Comparison of ENCODE assay signal across 35 mouse cellular contexts in genomic region chr10:118603857-118604414, GRCm38 (mm10).
DNase-seq lines count a peak whose midpoint lies in the region; ATAC-seq and TF ChIP-seq lines count a peak whose summit lies in the region.
"Had no signal": no experiment of that assay in that cellular context is flagged by ENCODE, and none has a peak within 500 bp of the region (broad histone marks: within the 10 kb centered on the region; RNA-seq: fewer than 3 reads in every experiment).

No protein-coding gene starts in this region.

- H3K9ac ChIP-seq in midbrain, embryonic 11.5 days (ENCODE audit: low read length), result no peak overlapping the region
- no peak overlapping the region for H3K9ac ChIP-seq in midbrain, embryonic 14.5 days (replicated peaks; ENCODE audit: low read length)
- no peak overlapping the region for H3K9ac ChIP-seq in liver, embryonic 11.5 days (ENCODE audit: low read depth, low read length)
- no peak overlapping the region for H3K9ac ChIP-seq in liver, embryonic 16.5 days (ENCODE audit: low read depth, low read length)
- H3K9ac ChIP-seq in lung, postnatal 0 days (replicated peaks; ENCODE audit: low read depth), result no peak overlapping the region
- no peak overlapping the region for H3K9ac ChIP-seq in kidney, embryonic 14.5 days (ENCODE audit: low read depth, low read length)
- H3K9ac ChIP-seq: embryonic facial prominence, embryonic 12.5 days; forebrain, embryonic 15.5 days; heart, embryonic 13.5 days; limb, embryonic 13.5 days; midbrain, embryonic 15.5 days; neural tube, embryonic 15.5 days; stomach, embryonic 15.5 days had no signal

- WGBS in midbrain, embryonic 11.5 days, result 86% methylated on average over 13 of the region's 13 CpGs
- WGBS in midbrain, embryonic 14.5 days, result 90% methylated on average over 13 of the region's 13 CpGs
- WGBS in liver, embryonic 11.5 days, result 61% methylated on average over 13 of the region's 13 CpGs
- 34% methylated on average over 13 of the region's 13 CpGs for WGBS in liver, embryonic 16.5 days (ENCODE audit: insufficient replicate concordance)
- 79% methylated on average over 13 of the region's 13 CpGs for WGBS in lung, postnatal 0 days
- 82% methylated on average over 13 of the region's 13 CpGs for WGBS in kidney, embryonic 14.5 days

- no peaks in the 10 kb centered on the region for H3K9me3 ChIP-seq in midbrain, embryonic 11.5 days (ENCODE audit: control insufficient read depth, low read length)
- no peaks in the 10 kb centered on the region for H3K9me3 ChIP-seq in midbrain, embryonic 14.5 days (ENCODE audit: control insufficient read depth, low read length)
- H3K9me3 ChIP-seq in liver, embryonic 11.5 days (ENCODE audit: control insufficient read depth, low read length), result no peaks in the 10 kb centered on the region
- H3K9me3 ChIP-seq in liver, embryonic 16.5 days (replicated peaks; ENCODE audit: control insufficient read depth, low read length), result peaks cover 3% of the 10 kb centered on the region; the same call in 1 of the 2 replicates
- no peaks in the 10 kb centered on the region for H3K9me3 ChIP-seq in lung, postnatal 0 days (ENCODE audit: low read length)
- no peaks in the 10 kb centered on the region for H3K9me3 ChIP-seq in kidney, embryonic 14.5 days (ENCODE audit: control insufficient read depth, low read length)
- H3K9me3 ChIP-seq: embryonic facial prominence, embryonic 12.5 days; forebrain, embryonic 10.5 days; forebrain, embryonic 15.5 days; heart, embryonic 13.5 days; hindbrain, embryonic 10.5 days; limb, embryonic 13.5 days; midbrain, embryonic 15.5 days; neural tube, embryonic 15.5 days; stomach, embryonic 15.5 days had no signal

- no peaks in the 10 kb centered on the region for H3K27me3 ChIP-seq in midbrain, embryonic 11.5 days (ENCODE audit: control insufficient read depth, insufficient read depth, low read length)
- H3K27me3 ChIP-seq in midbrain, embryonic 14.5 days (ENCODE audit: control insufficient read depth, insufficient read depth, low read length), result no peaks in the 10 kb centered on the region
- no peaks in the 10 kb centered on the region for H3K27me3 ChIP-seq in liver, embryonic 11.5 days (replicated peaks; ENCODE audit: control insufficient read depth, insufficient read depth, low read length)
- H3K27me3 ChIP-seq in liver, embryonic 16.5 days (ENCODE audit: control insufficient read depth, insufficient read depth, low read depth, low read length), result no peaks in the 10 kb centered on the region
- no peaks in the 10 kb centered on the region for H3K27me3 ChIP-seq in lung, postnatal 0 days (replicated peaks; ENCODE audit: insufficient read depth, low read length)
- no peaks in the 10 kb centered on the region for H3K27me3 ChIP-seq in kidney, embryonic 14.5 days (ENCODE audit: control insufficient read depth, insufficient read depth, low read length)
- H3K27me3 ChIP-seq: embryonic facial prominence, embryonic 12.5 days; forebrain, embryonic 15.5 days; heart, embryonic 13.5 days; limb, embryonic 13.5 days; midbrain, embryonic 15.5 days; neural tube, embryonic 15.5 days; Patski; stomach, embryonic 15.5 days had no signal

- no peak for TF ChIP-seq CTCF in lung, postnatal 0 days (IDR thresholded peaks at IDR 0.05)
- no peak for TF ChIP-seq CTCF in layer of hippocampus, adult 2 months (conservative IDR thresholded peaks at IDR 0.05)

- H3K4me2 ChIP-seq in midbrain, embryonic 11.5 days, result no peak overlapping the region
- no peak overlapping the region for H3K4me2 ChIP-seq in midbrain, embryonic 14.5 days (ENCODE audit: low read length)
- H3K4me2 ChIP-seq in liver, embryonic 11.5 days, result peak overlapping the region; percentile 4; the same call in 1 of the 2 replicates
- H3K4me2 ChIP-seq in liver, embryonic 16.5 days (ENCODE audit: low read depth, low read length), result peak overlapping the region; percentile 24; the same call in 1 of the 2 replicates
- H3K4me2 ChIP-seq in lung, postnatal 0 days (replicated peaks; ENCODE audit: low read depth, low read length), result no peak overlapping the region
- no peak overlapping the region for H3K4me2 ChIP-seq in kidney, embryonic 14.5 days (replicated peaks; ENCODE audit: low read depth, low read length)
- H3K4me2 ChIP-seq: embryonic facial prominence, embryonic 12.5 days; forebrain, embryonic 15.5 days; heart, embryonic 13.5 days; limb, embryonic 13.5 days; midbrain, embryonic 15.5 days; neural tube, embryonic 15.5 days; stomach, embryonic 15.5 days had no signal

- H3K27ac ChIP-seq in midbrain, embryonic 11.5 days (ENCODE audit: low read depth, low read length), result no peak overlapping the region
- no peak overlapping the region for H3K27ac ChIP-seq in midbrain, embryonic 14.5 days (replicated peaks; ENCODE audit: low read depth, low read length)
- no peak overlapping the region for H3K27ac ChIP-seq in liver, embryonic 11.5 days (ENCODE audit: low read depth, low read length)
- H3K27ac ChIP-seq in liver, embryonic 16.5 days (ENCODE audit: low read length), result 0 out of 2 replicates have a peak overlapping the region, but pooled peaks have one; percentile 14
- no peak overlapping the region for H3K27ac ChIP-seq in lung, postnatal 0 days (ENCODE audit: low read length)
- no peak overlapping the region for H3K27ac ChIP-seq in kidney, embryonic 14.5 days (ENCODE audit: low read depth, low read length)
- H3K27ac ChIP-seq in layer of hippocampus, adult 2 months, result no peak overlapping the region
- H3K27ac ChIP-seq: embryonic facial prominence, embryonic 12.5 days; forebrain, embryonic 10.5 days; forebrain, embryonic 15.5 days; heart, adult 2 months; heart, embryonic 13.5 days; hindbrain, embryonic 10.5 days; kidney, postnatal 0 days; left cerebral cortex, adult 2 months; limb, embryonic 13.5 days; midbrain, embryonic 15.5 days; neural tube, embryonic 15.5 days; stomach, embryonic 15.5 days had no signal

- no peaks in the 10 kb centered on the region for H3K36me3 ChIP-seq in midbrain, embryonic 11.5 days (ENCODE audit: control insufficient read depth, insufficient read depth, low read length)
- H3K36me3 ChIP-seq in midbrain, embryonic 14.5 days (ENCODE audit: control insufficient read depth, insufficient read depth, low read length), result no peaks in the 10 kb centered on the region
- H3K36me3 ChIP-seq in liver, embryonic 11.5 days (ENCODE audit: control insufficient read depth, insufficient read depth, low read length), result no peaks in the 10 kb centered on the region
- no peaks in the 10 kb centered on the region for H3K36me3 ChIP-seq in liver, embryonic 16.5 days (ENCODE audit: control insufficient read depth, insufficient read depth)
- H3K36me3 ChIP-seq in lung, postnatal 0 days (ENCODE audit: insufficient read depth, low read length), result no peaks in the 10 kb centered on the region
- no peaks in the 10 kb centered on the region for H3K36me3 ChIP-seq in kidney, embryonic 14.5 days (ENCODE audit: control insufficient read depth, insufficient read depth, low read length)
- H3K36me3 ChIP-seq: embryonic facial prominence, embryonic 12.5 days; forebrain, embryonic 10.5 days; forebrain, embryonic 15.5 days; heart, embryonic 13.5 days; hindbrain, embryonic 10.5 days; limb, embryonic 13.5 days; midbrain, embryonic 15.5 days; neural tube, embryonic 15.5 days; stomach, embryonic 15.5 days had no signal

- ATAC-seq in midbrain, embryonic 11.5 days (ENCODE audit: low FRiP score), result no peak
- ATAC-seq in midbrain, embryonic 14.5 days (ENCODE audit: low FRiP score, low TSS enrichment), result no peak
- peak; percentile 60; the same call in 1 of the 2 replicates for ATAC-seq in liver, embryonic 11.5 days (replicated peaks; ENCODE audit: low FRiP score)
- ATAC-seq in liver, embryonic 16.5 days (ENCODE audit: low read depth), result peak; percentile 72
- ATAC-seq in lung, postnatal 0 days, result no peak
- ATAC-seq in kidney, embryonic 14.5 days (ENCODE audit: low FRiP score, low TSS enrichment), result no peak
- ATAC-seq: forebrain, embryonic 15.5 days; hindbrain, embryonic 16.5 days; midbrain, embryonic 15.5 days; Patski had no signal

- TF ChIP-seq EP300 in lung, postnatal 0 days (IDR thresholded peaks at IDR 0.05), result no peak

- DNase-seq in midbrain, embryonic 11.5 days (ENCODE audit: low spot score, missing footprints), result peak; percentile 54
- no peak for DNase-seq in midbrain, embryonic 14.5 days
- DNase-seq in liver, embryonic 11.5 days (ENCODE audit: low spot score), result no peak
- no peak for DNase-seq in lung, postnatal 0 days (ENCODE audit: low spot score)
- no peak for DNase-seq in cerebellum, adult 18-20 months
- DNase-seq in layer of hippocampus, adult 2 months (ENCODE audit: low spot score in 2 of 2), result no peak
- DNase-seq: adrenal gland, postnatal 25 days; cerebellum, adult 11 months; cerebellum, adult 9-11 months; embryo, embryonic 11 days; gastrocnemius, postnatal 25 days; heart, adult 2 months; heart, postnatal 14 days; kidney, adult 18-20 months; lung, adult 2 months; lung, postnatal 14 days; retina, postnatal 1 day; right cerebral cortex, postnatal 25 days; thymus, postnatal 14 days had no signal

- H3K4me1 ChIP-seq in midbrain, embryonic 11.5 days (ENCODE audit: control insufficient read depth, insufficient read depth, low read length), result no peaks in the 10 kb centered on the region
- H3K4me1 ChIP-seq in midbrain, embryonic 14.5 days (ENCODE audit: control insufficient read depth, insufficient read depth, low read length), result no peaks in the 10 kb centered on the region
- H3K4me1 ChIP-seq in liver, embryonic 11.5 days (replicated peaks; ENCODE audit: control insufficient read depth, insufficient read depth, low read length), result no peaks in the 10 kb centered on the region
- H3K4me1 ChIP-seq in liver, embryonic 16.5 days (ENCODE audit: control insufficient read depth, low read depth, low read length), result peaks cover 10% of the 10 kb centered on the region
- no peaks in the 10 kb centered on the region for H3K4me1 ChIP-seq in lung, postnatal 0 days (ENCODE audit: insufficient read depth, low read depth, low read length)
- no peaks in the 10 kb centered on the region for H3K4me1 ChIP-seq in kidney, embryonic 14.5 days (ENCODE audit: control insufficient read depth, insufficient read depth, low read length)
- H3K4me1 ChIP-seq: embryonic facial prominence, embryonic 12.5 days; forebrain, embryonic 10.5 days; forebrain, embryonic 15.5 days; hindbrain, embryonic 10.5 days; limb, embryonic 13.5 days; midbrain, embryonic 15.5 days; neural tube, embryonic 15.5 days; stomach, embryonic 15.5 days had no signal

- no peak overlapping the region for H3K4me3 ChIP-seq in midbrain, embryonic 11.5 days (ENCODE audit: low read depth, low read length)
- no peak overlapping the region for H3K4me3 ChIP-seq in midbrain, embryonic 14.5 days (replicated peaks; ENCODE audit: low read depth, low read length)
- no peak overlapping the region for H3K4me3 ChIP-seq in liver, embryonic 11.5 days (ENCODE audit: low read depth, low read length)
- no peak overlapping the region for H3K4me3 ChIP-seq in liver, embryonic 16.5 days (ENCODE audit: low read depth, low read length)
- no peak overlapping the region for H3K4me3 ChIP-seq in lung, postnatal 0 days (ENCODE audit: low read depth, low read length)
- no peak overlapping the region for H3K4me3 ChIP-seq in kidney, embryonic 14.5 days (ENCODE audit: low read length)
- no peak overlapping the region for H3K4me3 ChIP-seq in layer of hippocampus, adult 2 months
- H3K4me3 ChIP-seq: embryonic facial prominence, embryonic 12.5 days; forebrain, embryonic 10.5 days; forebrain, embryonic 15.5 days; heart, adult 2 months; heart, embryonic 13.5 days; hindbrain, embryonic 10.5 days; left cerebral cortex, adult 2 months; limb, embryonic 13.5 days; megakaryocyte, embryonic 14.5 days; midbrain, embryonic 15.5 days; neural tube, embryonic 15.5 days; stomach, embryonic 15.5 days had no signal

Comparison
In these comparisons a context has a peak if more than half of its experiments do, and no peak if none do; other contexts are left out.
1. ATAC-seq: peak in liver, embryonic 11.5 days (single experiment) and liver, embryonic 16.5 days (single experiment); none in midbrain, embryonic 11.5 days (single experiment), midbrain, embryonic 14.5 days (single experiment), lung, postnatal 0 days (single experiment) and kidney, embryonic 14.5 days (single experiment).
2. H3K4me2 ChIP-seq: peak in liver, embryonic 11.5 days (single experiment) and liver, embryonic 16.5 days (single experiment); none in midbrain, embryonic 11.5 days (single experiment), midbrain, embryonic 14.5 days (single experiment), lung, postnatal 0 days (single experiment) and kidney, embryonic 14.5 days (single experiment).